Mouse (Mus musculus) frontal cortex, adult 2 months (tissue): ENCODE data around the gene 4930432M17Rik. TPM values are rescaled to one million over a fixed set of nuclear protein-coding genes. Genes with fewer than 3 reads are reported as not detected.

ENCODE experiments used
- DNase-seq, 2 experiments: peaks; one replicate each; pipeline ENCODE4 v3.0.0; 2022; ENCODE audit warnings: low spot score in 1 of 2; ENCODE audit errors: extremely low spot score in 1 of 2
- polyA plus RNA-seq: library from polyadenylated mRNA; depleted of rRNA; stranded (reverse); fragments of >200 nt; gene quantifications from 2 replicates; pipeline ENCODE4 v1.2.3, GENCODE M21; 2012; rRNA removed

4930432M17Rik gene
- polyA plus RNA-seq = not detected in 2 replicates

- no peak for DNase-seq
Measured at GRCm38 (mm10) chr3:121670462-121670861, at the start of gene 4930432M17Rik. 4930432M17Rik (plus strand) TSS chr3:121670762.

- no peak for DNase-seq
Measured at GRCm38 (mm10) chr3:121625662-121626061, 44.9 kb upstream of the 4930432M17Rik start.

- DNase-seq = no peak
Measured at GRCm38 (mm10) chr3:121626273-121626672, 44.3 kb upstream of the 4930432M17Rik start.

DNA sequence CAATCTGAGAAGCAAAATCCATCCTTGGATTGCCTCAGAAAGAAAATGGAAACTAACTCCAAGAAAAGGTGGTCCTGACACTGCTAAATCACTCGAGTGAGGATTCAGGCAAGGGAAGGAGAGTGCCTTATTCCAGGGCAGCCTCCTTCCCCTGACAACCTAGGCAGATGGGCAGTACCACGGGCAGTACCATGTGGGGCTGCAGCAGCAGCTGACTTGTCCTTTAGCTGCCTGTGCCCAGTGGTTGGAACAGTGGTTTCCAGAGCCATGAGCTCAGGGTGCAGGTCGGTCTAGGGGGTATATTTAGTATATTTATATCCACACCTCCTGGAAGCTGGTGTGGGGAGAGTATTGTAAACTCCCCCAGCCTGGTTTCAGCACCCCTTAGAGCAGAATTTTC is 42.3 kb upstream of the 4930432M17Rik start:
- no peak for DNase-seq

GRCm38 (mm10) chr3:121630626-121631025 is 39.9 kb upstream of the 4930432M17Rik start:
- DNase-seq = no peak

DNA sequence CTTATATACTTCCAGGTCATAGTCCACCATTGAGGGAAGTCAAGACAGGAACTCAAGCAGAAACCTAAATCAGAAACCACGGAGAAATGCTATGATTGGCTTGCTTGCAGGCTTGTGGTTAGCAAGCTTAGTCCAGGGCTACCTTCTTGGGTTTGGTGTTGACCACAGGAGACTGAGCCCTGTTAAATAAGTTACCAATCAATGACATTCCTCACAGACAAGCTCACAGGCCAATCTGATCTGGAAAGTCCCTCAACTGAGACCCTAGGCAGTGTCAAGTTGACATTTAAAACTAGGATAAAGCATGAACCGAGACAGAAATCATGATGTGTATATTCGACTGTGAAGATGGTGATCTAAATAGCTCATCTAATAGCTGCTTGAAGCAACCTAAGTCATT is 35.6 kb upstream of the 4930432M17Rik start:
- no peak for DNase-seq

DNA sequence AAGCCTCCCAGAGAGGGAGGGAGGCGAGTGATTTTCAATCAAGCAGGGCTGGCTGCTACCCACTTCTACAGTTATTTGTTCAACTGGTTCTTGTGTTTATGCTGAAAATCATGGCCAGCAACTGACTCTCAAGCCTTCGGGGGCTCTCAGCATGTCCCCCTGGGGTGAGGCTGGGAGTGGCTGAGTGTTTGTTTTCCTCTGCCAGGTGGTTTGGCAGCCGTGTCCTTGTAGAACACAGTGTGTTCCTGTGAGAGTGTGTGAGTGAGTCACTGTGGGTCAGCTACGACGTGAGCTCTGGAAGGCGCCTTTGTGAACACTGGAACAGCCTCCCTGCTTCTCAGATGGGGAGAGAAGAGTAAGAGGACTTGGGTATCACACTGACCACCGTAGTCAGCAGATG is 35.1 kb upstream of the 4930432M17Rik start:
- DNase-seq = no peak

DNA sequence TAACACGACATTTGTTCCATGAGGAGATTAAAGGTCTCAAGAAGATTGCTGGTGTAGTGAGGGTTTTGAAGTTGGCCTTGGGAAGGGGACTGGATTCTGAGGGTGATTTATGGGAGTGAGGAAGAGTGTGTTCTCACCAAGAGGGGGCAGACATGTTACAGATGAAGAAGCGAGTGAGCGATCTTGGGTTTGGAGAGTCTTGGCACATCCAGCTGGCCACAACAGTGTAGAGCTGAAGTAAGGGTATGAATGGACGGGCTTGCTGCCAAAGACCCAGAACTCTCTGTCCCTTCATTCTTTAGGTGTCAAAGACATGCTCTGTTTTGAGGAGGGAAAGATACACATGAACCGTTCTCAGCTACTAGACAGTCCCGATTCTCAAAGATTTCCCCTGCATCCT is 34.2 kb upstream of the 4930432M17Rik start:
- DNase-seq = peak; percentile 47 to 71

DNA sequence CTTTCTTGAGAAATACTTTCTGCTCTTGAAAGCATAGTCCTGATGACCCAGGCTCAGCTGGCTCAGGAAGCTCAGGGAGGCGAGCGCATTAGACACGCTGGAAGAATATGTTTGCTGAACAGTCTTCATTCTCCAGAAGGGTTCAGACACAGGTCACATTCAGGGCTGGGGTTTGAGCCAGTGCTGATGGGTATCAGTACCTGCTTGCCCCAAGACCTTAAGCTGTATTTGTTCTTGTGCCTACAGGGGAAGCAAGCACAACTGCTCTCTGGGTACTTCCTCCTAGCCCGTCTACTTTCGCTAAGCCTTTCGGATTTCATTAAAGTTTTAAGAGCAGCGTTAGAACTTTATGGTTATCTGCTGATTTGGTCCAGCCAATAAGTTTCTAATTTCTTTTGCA is 33.8 kb upstream of the 4930432M17Rik start:
- DNase-seq = no peak

- no peak for DNase-seq
Measured at GRCm38 (mm10) chr3:121637792-121638191, 32.8 kb upstream of the 4930432M17Rik start.

DNA sequence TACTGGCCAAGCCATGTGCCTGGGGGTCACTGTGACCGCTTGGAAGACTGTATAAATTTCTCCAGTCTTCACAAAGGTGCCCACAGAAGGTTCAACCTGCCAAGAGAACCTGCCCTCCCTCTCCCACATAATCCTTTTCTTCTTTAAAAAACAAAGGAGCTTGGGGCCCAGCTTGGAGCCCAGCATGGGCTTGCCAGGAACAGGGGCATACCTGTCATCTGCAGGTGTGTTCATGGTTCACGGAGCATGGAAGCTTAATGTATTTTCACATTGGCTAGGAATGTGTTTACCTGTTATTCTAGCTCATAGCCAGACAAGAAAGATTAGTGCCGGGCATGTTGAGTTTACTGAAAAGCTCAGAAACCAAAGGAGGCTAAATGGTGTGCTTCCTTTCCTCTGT is 32.3 kb upstream of the 4930432M17Rik start:
- DNase-seq = no peak

- no peak for DNase-seq
Measured at GRCm38 (mm10) chr3:121640611-121641010, 30.0 kb upstream of the 4930432M17Rik start.

DNA sequence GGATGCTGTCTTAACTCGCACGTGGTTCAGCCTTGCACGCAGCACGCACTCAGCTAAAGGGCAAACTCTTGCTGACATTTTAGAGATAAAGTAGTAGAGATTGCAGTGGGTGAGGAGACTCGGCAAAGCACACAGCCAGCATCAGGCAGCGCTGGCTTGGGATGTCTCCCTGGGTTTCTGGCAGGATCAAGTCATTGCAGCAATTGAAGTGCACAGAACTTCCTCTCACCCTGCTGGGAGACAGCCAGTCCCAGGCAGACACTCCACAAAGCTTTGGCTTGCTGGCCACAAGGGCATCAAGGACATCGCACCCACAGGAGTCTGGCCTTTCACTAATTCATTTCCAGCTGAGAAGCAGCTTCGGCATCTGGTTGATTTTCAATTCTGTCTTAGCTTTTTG is 27.3 kb upstream of the 4930432M17Rik start:
- no peak for DNase-seq

GRCm38 (mm10) chr3:121645447-121645846 is 25.1 kb upstream of the 4930432M17Rik start:
- no peak for DNase-seq

GRCm38 (mm10) chr3:121646364-121647048 is 24.1 kb upstream of the 4930432M17Rik start:
- no peak for DNase-seq

- peak in 1 of 2 experiments; percentile 17 for DNase-seq
Measured at GRCm38 (mm10) chr3:121648238-121648778, 22.3 kb upstream of the 4930432M17Rik start.

DNA sequence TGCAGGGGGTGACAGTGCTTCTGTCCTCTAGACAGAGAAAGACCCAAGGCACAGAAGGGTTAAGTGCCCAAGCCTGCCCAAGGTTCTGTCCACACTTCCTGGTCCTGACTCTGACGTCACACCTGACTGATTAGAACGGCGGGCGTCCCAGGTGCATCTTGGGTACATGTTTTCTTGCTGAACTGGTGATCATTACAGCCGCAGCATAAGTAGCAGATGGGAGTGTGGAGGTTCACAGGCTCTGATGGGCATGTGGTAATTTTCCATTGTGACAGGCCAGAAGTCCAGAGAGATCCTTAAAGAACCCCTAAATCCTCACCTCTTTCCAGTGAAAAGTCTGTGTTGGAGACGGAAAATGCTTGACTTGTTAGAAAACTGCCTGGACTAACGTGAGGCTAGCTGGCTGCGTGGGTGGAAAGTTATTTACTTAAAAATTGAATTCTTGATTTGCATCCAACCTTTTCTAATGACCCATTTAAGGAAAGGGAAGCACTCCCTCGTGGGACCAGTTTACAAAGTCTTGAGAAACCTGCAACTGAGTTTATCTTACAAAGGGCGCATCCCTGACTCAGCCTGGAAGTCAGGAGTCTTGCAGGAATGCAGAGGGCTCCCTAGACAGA is 20.4 kb upstream of the 4930432M17Rik start:
- DNase-seq = no peak

DNA sequence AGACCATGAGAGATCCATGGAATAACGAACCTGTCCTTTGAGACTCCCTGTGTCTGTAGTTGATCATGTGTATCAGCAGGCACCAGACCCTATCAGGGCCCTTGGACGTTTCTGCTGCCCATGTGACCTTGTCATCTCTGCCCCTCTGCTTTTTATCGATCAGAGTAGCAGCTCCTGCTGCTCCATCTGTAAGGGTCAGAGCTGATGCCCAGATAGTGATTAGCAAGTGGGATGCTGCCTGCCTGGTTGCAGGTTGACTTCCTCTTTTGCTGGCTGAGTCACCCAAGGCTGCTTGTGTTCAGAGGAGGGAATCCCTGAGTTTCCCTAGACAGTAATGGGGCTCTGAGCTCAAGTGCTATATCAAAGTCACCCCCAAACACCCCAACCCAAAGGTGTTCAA is 18.9 kb upstream of the 4930432M17Rik start:
- DNase-seq = no peak

GRCm38 (mm10) chr3:121652186-121652585 is 18.4 kb upstream of the 4930432M17Rik start:
- DNase-seq = no peak

DNA sequence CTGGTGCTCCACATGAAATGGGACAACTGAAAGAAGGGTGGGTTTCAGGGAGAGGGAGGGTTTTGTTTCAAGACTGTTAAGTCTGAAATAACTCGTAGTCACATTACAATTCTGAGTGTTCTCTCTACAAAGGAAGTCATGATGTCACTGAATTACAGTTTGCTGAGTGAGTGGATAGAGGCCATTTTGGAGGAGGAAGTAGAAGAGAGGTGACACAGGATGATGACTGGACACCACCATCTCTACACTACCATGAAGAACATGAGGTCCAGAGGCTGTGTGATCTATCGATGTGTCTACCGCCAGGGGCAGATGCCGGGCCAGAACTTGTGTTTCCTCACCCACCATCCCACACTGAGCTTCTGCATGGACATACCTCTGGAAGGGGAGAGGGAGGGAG is 13.6 kb upstream of the 4930432M17Rik start:
- no peak for DNase-seq

GRCm38 (mm10) chr3:121662705-121663469 is 7.7 kb upstream of the 4930432M17Rik start:
- DNase-seq = no peak
